Mouse (Mus musculus) stomach, postnatal 0 days (tissue): ENCODE measurements around the gene Plpp2.

Experiments
- CTCF ChIP-seq: IDR thresholded peaks from 2 replicates; pipeline ENCODE4 v1.5.1; 2016; ENCODE audit warnings: antibody characterized with exemption, low read depth, mild to moderate bottlenecking, moderate library complexity
- EP300 ChIP-seq: optimal IDR thresholded peaks from 2 replicates; pipeline ENCODE3; 2016; ENCODE audit warnings: antibody characterized with exemption

- TF ChIP-seq CTCF = no peak
- TF ChIP-seq EP300 = no peak
These were observed 37.7 kb downstream of the Plpp2 start for GRCm38 (mm10) chr10:79495886-79496285.
